Mouse (Mus musculus) embryonic facial prominence, embryonic 10.5 days (tissue): Measurements from ENCODE around the gene Pstpip1. TPM values are rescaled to one million over a fixed set of nuclear protein-coding genes. Genes with fewer than 3 reads are reported as not detected.

Source experiments
- DNase-seq: peaks from one replicate; pipeline ENCODE4 v3.0.0-alpha.2; 2017; ENCODE audit warnings: low spot score
- H3K27ac ChIP-seq: fragments of 300-500 bp; sonication (generic); replicated peaks from 2 replicates; pipeline ENCODE4 v1.5.1; 2016; ENCODE audit warnings: mild to moderate bottlenecking
- H3K27me3 ChIP-seq: fragments of 300-500 bp; sonication (generic); replicated peaks from 2 replicates; pipeline ENCODE4 v1.6.1; 2016; ENCODE audit warnings: low read depth, mild to moderate bottlenecking; ENCODE audit not compliant: poor library complexity, severe bottlenecking
- H3K36me3 ChIP-seq: fragments of 300-500 bp; sonication (generic); replicated peaks from 2 replicates; pipeline ENCODE4 v1.6.1; 2016; ENCODE audit warnings: mild to moderate bottlenecking, moderate library complexity
- H3K4me1 ChIP-seq: fragments of 300-500 bp; sonication (generic); 2 replicates; pipeline ENCODE4 v1.6.1; 2016
- H3K4me3 ChIP-seq: fragments of 300-500 bp; sonication (generic); 2 replicates; pipeline ENCODE4 v1.5.1; 2016; ENCODE audit warnings: mild to moderate bottlenecking, moderate library complexity
- H3K9me3 ChIP-seq: fragments of 300-500 bp; sonication (generic); 2 replicates; pipeline ENCODE4 v1.6.1; 2016; ENCODE audit warnings: mild to moderate bottlenecking
- WGBS: fragments of 180-500 bp; shearing (Covaris S2); methylation state at CpG from one replicate; pipeline ENCODE4 v1.1.7; 2016; 5-methylcytosine and 5-hydroxymethylcytosine counted together
- polyA plus RNA-seq: library from polyadenylated mRNA; unstranded; fragments of >200 nt; fragmentation: Nextera tagmentation; extraction: Ambion mirVana; gene quantifications from 2 replicates; pipeline ENCODE4 v1.2.1, GENCODE M21; 2016

The Pstpip1 gene
- 0.49 and 1.00 TPM in 2 replicates for polyA plus RNA-seq

GRCm38 (mm10) chr9:56089778-56090520 lies at the start of gene Pstpip1:
Gene Pstpip1, plus strand, starts transcription at chr9:56089962.
- no peaks in the 10 kb centered on the region for H3K36me3 ChIP-seq
- 0 out of 2 replicates have a peak within 1 kb of the TSS, but pooled peaks have one; percentile 19 for H3K4me3 ChIP-seq
- H3K4me1 ChIP-seq: peaks cover 40% of the 10 kb centered on the region
- H3K27me3 ChIP-seq: no peaks in the 10 kb centered on the region
- peak within 1 kb of the TSS; percentile 80 for H3K27ac ChIP-seq
- DNase-seq: peak; percentile 54
- 32% methylated on average over 22 of the region's 22 CpGs for WGBS
- no peaks in the 10 kb centered on the region for H3K9me3 ChIP-seq

GRCm38 (mm10) chr9:56041372-56042180 lies 48.2 kb upstream of the Pstpip1 start, which contains the start of gene Rcn2:
Gene Rcn2, plus strand, starts transcription at chr9:56041845.
- DNase-seq: peak; percentile 98
- no peaks in the 10 kb centered on the region for H3K9me3 ChIP-seq
- H3K36me3 ChIP-seq: peaks cover 32% of the 10 kb centered on the region
- WGBS: under 1% methylated on average over 49 of the region's 49 CpGs
- H3K27ac ChIP-seq: peak within 1 kb of the TSS; percentile 99
- peak within 1 kb of the TSS; percentile 89 for H3K4me3 ChIP-seq
- H3K4me1 ChIP-seq: peaks cover 23% of the 10 kb centered on the region
- H3K27me3 ChIP-seq: no peaks in the 10 kb centered on the region

- Histone ChIP-seq H3K4me3 (peak overlapping the region; percentile 89), H3K9me3 (no peaks in the 10 kb centered on the region), H3K4me1 (peaks cover 23% of the 10 kb centered on the region), H3K36me3 (peaks cover 38% of the 10 kb centered on the region), H3K27me3 (no peaks in the 10 kb centered on the region), H3K27ac (peak overlapping the region; percentile 99)
- under 1% methylated on average over 16 of the region's 16 CpGs for WGBS
- DNase-seq: no peak
Observed at GRCm38 (mm10) chr9:56042181-56042621, 47.6 kb upstream of the Pstpip1 start.

- Histone ChIP-seq H3K27me3 (no peaks in the 10 kb centered on the region), H3K9me3 (no peaks in the 10 kb centered on the region), H3K4me3 (no peak overlapping the region), H3K4me1 (no peaks in the 10 kb centered on the region; the same call in 1 of the 2 replicates), H3K36me3 (peaks cover 94% of the 10 kb centered on the region), H3K27ac (no peak overlapping the region)
- 82% methylated on average over 3 of the region's 3 CpGs for WGBS
- no peak for DNase-seq
Observed at GRCm38 (mm10) chr9:56053796-56054195, 36.0 kb upstream of the Pstpip1 start.

- H3K36me3 ChIP-seq: peaks cover 100% of the 10 kb centered on the region
- H3K4me1 ChIP-seq: no peaks in the 10 kb centered on the region; the same call in 1 of the 2 replicates
- WGBS: 94% methylated on average over 6 of the region's 6 CpGs
- no peaks in the 10 kb centered on the region for H3K27me3 ChIP-seq
- no peak overlapping the region for H3K4me3 ChIP-seq
- DNase-seq: no peak
- no peaks in the 10 kb centered on the region for H3K9me3 ChIP-seq
- H3K27ac ChIP-seq: no peak overlapping the region
Observed at GRCm38 (mm10) chr9:56056147-56056546, 33.6 kb upstream of the Pstpip1 start.

- Histone ChIP-seq H3K36me3 (peaks cover 95% of the 10 kb centered on the region), H3K27me3 (no peaks in the 10 kb centered on the region), H3K27ac (no peak overlapping the region), H3K9me3 (no peaks in the 10 kb centered on the region), H3K4me1 (peaks cover 8% of the 10 kb centered on the region), H3K4me3 (no peak overlapping the region)
- DNase-seq: no peak
- 94% methylated on average over 5 of the region's 5 CpGs for WGBS
Observed at GRCm38 (mm10) chr9:56062336-56062735, 27.4 kb upstream of the Pstpip1 start.

GRCm38 (mm10) chr9:56065011-56065410 lies 24.8 kb upstream of the Pstpip1 start:
- no peak for DNase-seq
- Histone ChIP-seq H3K27me3 (no peaks in the 10 kb centered on the region), H3K27ac (no peak overlapping the region), H3K9me3 (no peaks in the 10 kb centered on the region), H3K4me3 (no peak overlapping the region), H3K36me3 (peaks cover 92% of the 10 kb centered on the region), H3K4me1 (peaks cover 8% of the 10 kb centered on the region)
- WGBS: 82% methylated on average over 3 of the region's 3 CpGs

- Histone ChIP-seq H3K9me3 (no peaks in the 10 kb centered on the region), H3K4me1 (peaks cover 14% of the 10 kb centered on the region), H3K27ac (no peak overlapping the region), H3K4me3 (no peak overlapping the region), H3K27me3 (no peaks in the 10 kb centered on the region), H3K36me3 (peaks cover 91% of the 10 kb centered on the region)
- WGBS: 88% methylated on average over 4 of the region's 4 CpGs
- no peak for DNase-seq
Observed at GRCm38 (mm10) chr9:56067964-56068363, 21.8 kb upstream of the Pstpip1 start.

- Histone ChIP-seq H3K27me3 (no peaks in the 10 kb centered on the region), H3K9me3 (no peaks in the 10 kb centered on the region), H3K4me1 (peaks cover 14% of the 10 kb centered on the region), H3K27ac (no peak overlapping the region), H3K36me3 (peaks cover 84% of the 10 kb centered on the region), H3K4me3 (no peak overlapping the region)
- WGBS: 97% methylated on average over 1 of the region's 1 CpGs
- no peak for DNase-seq
Observed at GRCm38 (mm10) chr9:56068630-56069029, 21.1 kb upstream of the Pstpip1 start.

GRCm38 (mm10) chr9:56072861-56073260 lies 16.9 kb upstream of the Pstpip1 start:
- Histone ChIP-seq H3K36me3 (peaks cover 54% of the 10 kb centered on the region), H3K27me3 (no peaks in the 10 kb centered on the region), H3K27ac (no peak overlapping the region), H3K9me3 (no peaks in the 10 kb centered on the region), H3K4me3 (no peak overlapping the region), H3K4me1 (peaks cover 26% of the 10 kb centered on the region)
- no peak for DNase-seq
- 70% methylated on average over 2 of the region's 2 CpGs for WGBS

- WGBS: 74% methylated on average over 12 of the region's 12 CpGs
- Histone ChIP-seq H3K9me3 (no peaks in the 10 kb centered on the region), H3K36me3 (peaks cover 54% of the 10 kb centered on the region), H3K4me3 (no peak overlapping the region), H3K27ac (peak overlapping the region; percentile 73), H3K4me1 (peaks cover 26% of the 10 kb centered on the region), H3K27me3 (no peaks in the 10 kb centered on the region)
- DNase-seq: no peak
Observed at GRCm38 (mm10) chr9:56074863-56075262, 14.9 kb upstream of the Pstpip1 start.

- peak overlapping the region; percentile 73 for H3K27ac ChIP-seq
- 4% methylated on average over 4 of the region's 4 CpGs for WGBS
- no peak overlapping the region for H3K4me3 ChIP-seq
- H3K9me3 ChIP-seq: no peaks in the 10 kb centered on the region
- H3K4me1 ChIP-seq: peaks cover 26% of the 10 kb centered on the region
- peak; percentile 70 for DNase-seq
- no peaks in the 10 kb centered on the region for H3K27me3 ChIP-seq
- H3K36me3 ChIP-seq: peaks cover 54% of the 10 kb centered on the region
Observed at GRCm38 (mm10) chr9:56075264-56075663, 14.5 kb upstream of the Pstpip1 start.
